ENCODE assay signal across 12 mouse cellular contexts in the genomic region with DNA sequence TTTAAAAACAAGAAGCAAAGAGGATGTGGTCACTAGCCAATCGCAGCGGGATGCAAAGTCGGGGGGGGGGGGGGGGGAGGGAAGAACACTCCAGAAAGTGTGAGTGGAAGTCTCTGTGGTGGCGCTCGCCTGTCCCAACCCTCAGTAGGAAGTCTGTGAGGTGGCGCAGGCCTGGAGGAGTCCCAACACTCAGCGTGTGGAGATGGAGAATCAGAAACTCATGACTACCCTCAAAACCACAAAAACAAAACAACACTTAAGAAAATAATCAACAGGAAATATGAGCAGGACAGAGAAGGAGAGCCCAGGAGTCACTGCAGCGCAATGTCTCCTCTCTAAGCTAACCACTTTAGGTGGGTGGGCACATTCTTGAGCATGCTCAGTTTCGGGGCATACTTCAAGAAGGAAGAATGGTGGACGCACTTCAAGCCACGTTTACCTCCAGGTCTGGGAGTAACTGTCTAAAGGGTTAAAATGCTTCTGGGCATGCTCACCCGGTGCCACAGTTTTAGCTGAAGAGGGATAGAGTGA. TPM values are rescaled to one million over a fixed set of nuclear protein-coding genes. Genes with fewer than 3 reads are reported as not detected.
DNase-seq lines count a peak whose midpoint lies in the region; ATAC-seq lines count a peak whose summit lies in the region.
"Had no signal": no experiment of that assay in that cellular context is flagged by ENCODE, and none has a peak within 500 bp of the region (broad histone marks: within the 10 kb centered on the region; RNA-seq: fewer than 3 reads in every experiment).

No protein-coding gene starts in this region.

- H3K4me2 ChIP-seq in heart, embryonic 16.5 days (ENCODE audit: low read depth, low read length): peak overlapping the region; percentile 5
- peak overlapping the region; percentile 30; the same call in 1 of the 2 replicates for H3K4me2 ChIP-seq in intestine, embryonic 14.5 days (ENCODE audit: low read length)
- H3K4me2 ChIP-seq: hindbrain, embryonic 15.5 days had no signal

- 47% methylated on average over 12 of the region's 12 CpGs for WGBS in heart, embryonic 16.5 days
- 52% methylated on average over 12 of the region's 12 CpGs for WGBS in intestine, embryonic 14.5 days

- H3K9ac ChIP-seq in heart, embryonic 16.5 days (ENCODE audit: low read length): no peak overlapping the region
- H3K9ac ChIP-seq in intestine, embryonic 14.5 days (ENCODE audit: low read length): no peak overlapping the region
- H3K9ac ChIP-seq: hindbrain, embryonic 15.5 days had no signal

- no peaks in the 10 kb centered on the region for H3K9me3 ChIP-seq in heart, embryonic 16.5 days (replicated peaks; ENCODE audit: control insufficient read depth, low read length)
- no peaks in the 10 kb centered on the region for H3K9me3 ChIP-seq in intestine, embryonic 14.5 days (ENCODE audit: control insufficient read depth, low read length)
- H3K9me3 ChIP-seq: hindbrain, embryonic 15.5 days had no signal

- no peak; the same call in 1 of the 2 replicates for ATAC-seq in heart, embryonic 16.5 days (replicated peaks; ENCODE audit: extremely low read depth, insufficient read depth, low FRiP score)
- ATAC-seq in intestine, embryonic 14.5 days (replicated peaks; ENCODE audit: low FRiP score, low TSS enrichment, low read depth): 0 out of 2 replicates have a peak, but pooled peaks have one; percentile 22
- ATAC-seq in megakaryocyte progenitor cell, adult 5-6 weeks (replicated peaks; ENCODE audit: poor library complexity): peak; percentile 33

- peak overlapping the region; percentile 10; the same call in 1 of the 2 replicates for H3K27ac ChIP-seq in heart, embryonic 16.5 days (ENCODE audit: low read length)
- H3K27ac ChIP-seq in intestine, embryonic 14.5 days (ENCODE audit: low read depth): no peak overlapping the region
- H3K27ac ChIP-seq: hindbrain, embryonic 15.5 days had no signal

- H3K4me3 ChIP-seq in heart, embryonic 16.5 days (ENCODE audit: low read length): no peak overlapping the region
- H3K4me3 ChIP-seq in intestine, embryonic 14.5 days (ENCODE audit: low read depth, low read length): no peak overlapping the region
- H3K4me3 ChIP-seq: hindbrain, embryonic 15.5 days had no signal

- no peaks in the 10 kb centered on the region for H3K36me3 ChIP-seq in heart, embryonic 16.5 days (ENCODE audit: control insufficient read depth, insufficient read depth)
- no peaks in the 10 kb centered on the region for H3K36me3 ChIP-seq in intestine, embryonic 14.5 days (ENCODE audit: control insufficient read depth, insufficient read depth, low read length)
- H3K36me3 ChIP-seq: hindbrain, embryonic 15.5 days had no signal

- H3K4me1 ChIP-seq in heart, embryonic 16.5 days (ENCODE audit: control insufficient read depth, insufficient read depth, low read length): peaks cover 46% of the 10 kb centered on the region
- 0 out of 2 replicates have a peak, but pooled peaks cover 4% of the 10 kb centered on the region for H3K4me1 ChIP-seq in intestine, embryonic 14.5 days (replicated peaks; ENCODE audit: control insufficient read depth, insufficient read depth, low read length)

- no peaks in the 10 kb centered on the region for H3K27me3 ChIP-seq in heart, embryonic 16.5 days (ENCODE audit: control insufficient read depth, insufficient read depth, low read length)
- no peaks in the 10 kb centered on the region for H3K27me3 ChIP-seq in intestine, embryonic 14.5 days (replicated peaks; ENCODE audit: control insufficient read depth, insufficient read depth, low read length)
- H3K27me3 ChIP-seq: hindbrain, embryonic 15.5 days had no signal

- intact Hi-C loops in heart, postnatal 25 days (cut with DNase I): no loop called here

- DNase-seq in heart, postnatal 25 days (ENCODE audit: low spot score): no peak
- peak; percentile 58 for DNase-seq in CD4-positive, CD25-positive, alpha-beta regulatory T cell, adult 2 months (ENCODE audit: low read depth, low spot score)
- no peak for DNase-seq in intestine, embryonic 14.5 days (ENCODE audit: low spot score)
- DNase-seq in ovary, adult 18-20 months (ENCODE audit: low spot score): no peak
- no peak for DNase-seq in urinary bladder, postnatal 4 days (ENCODE audit: low spot score in 2 of 2)
- DNase-seq in left cerebral cortex, adult 9 months (ENCODE audit: low spot score in 2 of 2): no peak
- DNase-seq: layer of hippocampus, postnatal 36 days; midbrain, embryonic 14.5 days; right cerebral cortex, postnatal 14 days had no signal

RNA-seq across cellular contexts. Expression of gene Pank1, which starts 32.7 kb away (rescaled TPM):
- polyA plus RNA-seq in heart, embryonic 16.5 days (2015; fragmentation: Nextera tagmentation; extraction: Ambion mirVana): 12.9 and 14.8 TPM in 2 replicates
- total RNA-seq in heart, postnatal 25 days (2021): 10 to 100 TPM; 40.0 to 47.8 TPM
- polyA plus RNA-seq in intestine, embryonic 14.5 days (2014; fragmentation: Nextera tagmentation; extraction: Ambion mirVana): 9.3 and 10.6 TPM in 2 replicates
- 16.2 and 17.0 TPM in 2 replicates for total RNA-seq in megakaryocyte progenitor cell, adult 5-6 weeks (2015)
- 5.1 and 8.4 TPM in 2 replicates for total RNA-seq in megakaryocyte progenitor cell, adult 5-6 weeks (2017)
